Mouse (Mus musculus): ENCODE results near the gene Pak1ip1.

Gene Pak1ip1

DNA sequence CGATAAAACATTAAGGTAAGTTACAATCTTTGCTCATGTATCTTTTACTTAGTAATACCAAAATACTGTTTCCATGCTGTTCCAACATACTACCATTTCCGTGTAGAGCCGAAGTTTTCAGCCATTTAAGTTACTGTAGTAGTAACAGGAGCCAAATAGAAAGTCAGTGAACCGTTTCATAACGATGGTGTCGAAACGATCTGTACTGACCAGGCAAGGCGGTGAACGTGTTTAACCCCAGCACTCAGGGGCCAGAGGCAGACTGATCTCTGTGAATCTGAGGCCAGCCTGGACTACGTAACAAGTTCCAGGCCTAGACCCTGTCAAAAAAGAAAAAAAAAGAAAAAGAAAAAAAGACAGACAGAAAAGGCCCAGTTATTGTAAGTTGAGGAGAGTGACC, 7.4 kb downstream of the Pak1ip1 start:
- DNase-seq, result no peak

DNA sequence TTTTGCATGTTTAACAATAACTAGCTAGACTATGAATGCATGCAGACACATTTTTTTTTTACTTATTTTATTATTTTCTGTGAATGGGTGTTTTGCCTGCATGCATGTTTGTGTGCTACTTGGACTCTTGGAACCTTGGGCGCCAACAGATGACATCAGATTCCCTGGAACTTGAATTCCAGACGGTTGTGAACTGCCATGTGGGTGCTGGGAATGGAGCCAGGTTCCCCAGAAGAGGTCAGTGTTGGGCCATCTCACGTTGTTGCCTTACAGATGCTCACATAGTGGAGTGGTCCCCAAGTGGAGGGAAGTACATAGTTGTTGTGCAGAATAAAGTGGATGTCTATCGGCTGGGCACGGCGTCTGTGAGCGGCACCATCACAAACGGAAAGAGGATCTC, 8.1 kb downstream of the Pak1ip1 start:
- DNase-seq, result no peak

DNA sequence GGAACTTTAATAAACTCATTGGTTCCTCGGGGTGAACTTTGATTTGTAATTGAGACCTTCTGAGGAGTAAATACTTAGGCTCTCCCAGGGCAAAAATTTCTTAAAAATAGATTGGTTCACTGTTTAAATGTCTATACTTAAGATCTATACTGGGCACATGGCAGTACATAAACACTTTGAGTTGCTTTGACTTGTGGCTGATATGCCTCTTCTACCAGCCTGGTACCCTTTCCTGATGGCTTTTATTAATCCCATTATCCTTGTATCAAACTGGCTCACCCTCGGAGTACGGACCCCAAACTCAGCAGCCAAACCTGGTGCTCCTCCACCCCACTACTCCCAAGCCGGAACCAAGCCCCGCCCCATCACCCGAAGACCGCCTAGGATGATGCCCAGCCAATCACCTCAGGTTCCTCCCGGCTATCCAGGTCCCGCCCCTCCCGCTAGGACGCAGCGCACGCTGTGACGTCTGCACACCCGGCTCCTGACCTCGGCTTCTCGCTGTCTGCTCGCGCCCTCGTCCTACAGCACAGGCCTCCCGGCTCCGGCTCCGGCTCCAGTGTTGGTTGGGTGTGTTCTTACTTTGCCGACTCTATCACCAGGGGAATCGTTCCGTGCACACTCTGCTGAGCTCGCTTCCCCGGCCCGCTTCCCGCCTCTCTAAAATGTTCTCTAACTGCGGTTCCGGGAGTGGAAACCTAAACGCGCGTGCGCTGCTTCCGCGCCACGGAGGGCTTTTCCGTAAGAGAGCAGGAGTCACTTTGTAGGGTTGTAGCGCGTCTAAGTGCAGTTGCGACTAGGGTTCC, 15.2 kb downstream of the Pak1ip1 start, which contains the start of gene Tmem14c:
TSS of gene Tmem14c (plus strand) at position 464 of the 806 bp plus-strand sequence.
- peak; percentile 96 for DNase-seq

DNA sequence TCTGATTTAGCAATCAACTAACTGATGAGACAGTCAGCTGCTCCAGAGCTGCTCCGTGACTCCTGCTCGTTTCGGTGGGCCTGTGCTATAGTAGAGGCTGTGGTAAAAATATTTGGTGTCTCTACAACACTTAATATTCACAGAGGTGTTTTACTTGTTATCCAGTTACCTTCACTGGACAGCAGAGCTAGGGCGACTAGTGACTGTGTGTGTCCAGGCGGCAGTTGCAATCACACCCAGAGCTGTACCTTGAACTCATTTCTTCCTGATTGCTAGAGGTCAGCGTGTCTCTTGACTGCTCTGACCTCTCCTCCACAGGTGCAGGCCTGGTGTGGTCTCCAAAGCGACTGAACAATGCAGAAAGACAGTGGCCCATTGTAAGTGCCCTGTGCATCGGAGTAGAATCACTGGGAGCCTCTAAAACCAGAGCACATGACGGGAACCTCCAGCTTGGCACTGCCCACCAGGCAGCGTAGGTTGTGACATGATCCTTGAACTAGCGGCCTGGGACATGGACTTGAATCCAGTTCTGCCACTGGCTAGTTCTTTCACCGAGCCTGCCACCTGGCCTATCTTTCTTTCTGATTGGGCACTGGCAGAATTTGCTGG, 16.1 kb downstream of the Pak1ip1 start:
- peak; percentile 43 for DNase-seq

DNA sequence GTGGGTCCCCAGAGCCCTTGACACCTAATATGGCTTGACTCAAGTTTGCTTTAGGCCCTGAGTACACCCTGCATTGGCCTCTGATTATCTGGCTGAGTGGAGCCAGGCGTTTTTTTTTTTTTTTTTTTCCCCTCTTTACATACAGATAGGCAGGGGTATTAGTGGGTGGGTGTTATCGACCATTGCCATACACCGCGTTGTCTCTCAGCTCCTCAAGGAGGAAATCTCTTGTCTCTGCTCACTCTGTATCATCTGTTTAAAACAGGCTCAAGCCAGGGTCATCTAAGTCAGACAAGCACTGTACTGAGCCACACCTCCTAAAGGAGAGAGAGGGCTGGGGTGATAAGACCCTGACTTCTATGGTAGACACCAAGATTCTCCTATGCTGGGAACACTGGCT, 17.0 kb downstream of the Pak1ip1 start:
- DNase-seq, result no peak

DNA sequence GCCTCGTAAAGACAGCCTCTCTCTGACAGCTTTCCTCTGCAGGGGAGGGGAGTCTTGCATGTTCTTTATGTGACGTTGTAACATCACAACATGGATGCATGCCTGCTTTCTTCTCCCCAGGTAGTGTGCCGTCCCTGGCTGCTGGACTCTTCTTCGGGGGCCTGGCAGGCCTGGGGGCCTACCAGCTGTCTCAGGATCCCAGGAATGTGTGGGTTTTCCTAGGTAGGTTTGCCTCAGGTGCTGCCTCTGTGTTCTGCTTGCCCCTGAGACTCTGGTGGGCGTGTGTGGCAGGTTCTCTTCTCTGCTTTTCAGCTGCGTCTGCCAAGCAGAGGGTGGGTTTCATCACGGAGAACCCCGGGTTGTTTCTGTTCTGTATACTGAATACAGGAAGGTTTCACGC, 17.4 kb downstream of the Pak1ip1 start:
- DNase-seq, result no peak

DNA sequence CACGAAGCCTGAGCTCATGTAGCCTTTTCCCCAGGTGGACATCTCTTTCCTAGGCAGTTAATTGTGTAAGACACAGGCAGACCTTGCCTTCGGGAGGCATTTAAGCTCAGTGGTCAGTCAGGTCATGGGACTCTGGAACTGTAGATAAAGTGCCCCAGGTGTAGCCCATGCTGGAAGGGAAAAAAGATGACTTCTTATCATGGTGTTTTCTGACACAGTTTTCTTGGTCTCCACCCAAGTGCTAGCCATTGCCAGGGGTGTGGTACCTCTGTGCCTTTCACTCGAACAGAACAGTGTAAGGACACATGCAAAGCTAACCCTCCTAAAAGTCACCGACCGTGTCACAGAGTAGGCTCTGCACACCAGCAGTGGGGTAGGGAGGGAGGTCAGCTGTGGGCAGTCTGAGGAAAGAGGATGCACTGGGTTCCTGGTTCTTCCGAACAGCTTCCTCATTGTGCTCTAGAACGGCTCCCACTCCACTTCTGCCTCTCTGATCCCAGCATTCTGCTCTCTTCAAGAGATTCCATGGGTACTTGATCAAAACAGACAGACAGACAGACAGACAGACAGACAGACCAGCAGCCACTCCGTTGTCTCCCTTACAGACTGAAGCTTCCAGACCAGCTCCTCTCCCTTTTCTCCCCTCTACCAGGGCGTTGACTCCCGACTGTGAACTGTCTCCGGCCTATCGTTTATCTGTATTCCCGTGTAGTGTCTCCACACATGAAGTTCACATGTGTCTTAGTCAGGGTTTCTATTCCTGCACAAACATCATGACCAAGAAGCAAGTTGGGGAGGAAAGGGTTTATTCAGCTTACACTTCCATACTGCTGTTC, 18.2 kb downstream of the Pak1ip1 start:
- DNase-seq, result no peak

DNA sequence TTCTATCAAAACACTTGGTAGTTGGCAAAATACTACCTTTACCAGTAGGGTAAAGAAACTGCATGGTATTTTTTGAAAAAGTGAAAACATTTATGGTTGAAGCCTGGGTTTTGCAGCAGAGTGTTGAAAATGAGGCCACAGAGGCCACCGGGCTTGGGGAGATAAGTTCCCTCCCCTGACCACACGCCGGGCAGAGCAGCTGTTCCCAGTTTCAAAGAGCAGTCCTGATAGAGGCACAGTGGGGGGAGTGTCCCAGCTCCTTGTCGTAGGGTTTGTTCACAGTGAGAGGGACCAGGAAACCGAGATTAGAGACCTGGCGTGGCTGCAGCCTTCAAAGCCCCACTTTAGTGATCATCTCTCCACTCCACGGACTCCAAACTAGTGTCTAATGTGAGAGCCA, 19.7 kb downstream of the Pak1ip1 start:
- DNase-seq, result no peak

DNA sequence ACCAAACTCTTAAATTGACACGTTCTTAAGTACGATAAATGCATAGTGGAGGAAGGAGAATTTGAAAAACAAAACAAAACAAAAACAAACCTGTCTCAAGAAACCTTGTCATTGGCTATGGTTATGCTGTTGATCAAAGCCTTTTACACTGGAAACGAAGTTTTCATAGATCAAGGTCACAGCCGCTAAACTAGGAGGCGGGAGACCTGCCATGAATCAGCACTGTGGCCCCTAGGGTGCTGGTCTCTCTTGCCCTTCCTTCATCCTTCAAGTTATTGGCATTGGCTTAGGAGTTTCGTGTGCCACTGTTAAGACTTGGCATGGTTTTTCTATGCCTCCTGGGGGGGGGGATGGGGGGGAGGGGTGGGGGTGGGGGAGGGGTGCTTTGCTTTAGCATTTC, 20.8 kb downstream of the Pak1ip1 start:
- DNase-seq, result no peak

DNA sequence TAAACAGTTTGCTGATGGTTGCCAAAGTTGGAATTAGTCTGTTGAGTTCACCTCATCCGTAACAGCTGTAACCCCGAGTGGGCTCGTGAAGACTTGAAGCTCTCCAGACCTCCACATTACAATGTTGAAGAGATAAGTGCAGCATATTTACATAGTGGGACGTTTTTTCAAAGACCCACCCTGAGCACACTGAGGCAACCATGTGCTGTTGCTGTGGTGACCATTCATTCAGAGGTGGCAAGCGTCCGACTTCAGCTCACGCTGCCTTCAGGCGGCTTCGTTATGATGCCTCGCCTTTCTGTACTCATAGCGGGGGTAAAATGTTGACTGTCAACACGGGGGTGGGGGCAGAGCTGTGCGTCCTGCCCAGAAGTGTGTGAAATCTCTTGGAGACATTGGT, 21.3 kb downstream of the Pak1ip1 start:
- no peak for DNase-seq

DNA sequence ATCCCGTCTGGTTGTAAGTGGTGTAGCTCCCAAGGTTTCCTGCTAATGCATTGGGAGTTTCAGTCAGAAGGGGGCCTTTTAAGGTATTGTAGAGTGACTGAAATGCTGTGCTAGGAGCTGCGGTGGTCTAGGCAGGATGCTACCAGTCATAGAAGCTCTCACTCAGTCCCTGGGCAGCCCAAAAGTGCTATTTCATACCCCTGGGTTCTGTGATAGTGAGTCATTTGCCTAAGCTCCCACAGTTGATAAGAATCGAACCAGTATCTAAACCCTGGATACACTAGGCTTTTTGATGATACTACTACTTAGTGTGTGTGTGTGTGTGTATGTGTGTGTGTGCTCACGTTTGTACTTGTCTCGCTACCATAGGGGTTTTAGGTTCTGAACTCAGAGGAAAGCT, 29.3 kb downstream of the Pak1ip1 start:
- no peak for DNase-seq

DNA sequence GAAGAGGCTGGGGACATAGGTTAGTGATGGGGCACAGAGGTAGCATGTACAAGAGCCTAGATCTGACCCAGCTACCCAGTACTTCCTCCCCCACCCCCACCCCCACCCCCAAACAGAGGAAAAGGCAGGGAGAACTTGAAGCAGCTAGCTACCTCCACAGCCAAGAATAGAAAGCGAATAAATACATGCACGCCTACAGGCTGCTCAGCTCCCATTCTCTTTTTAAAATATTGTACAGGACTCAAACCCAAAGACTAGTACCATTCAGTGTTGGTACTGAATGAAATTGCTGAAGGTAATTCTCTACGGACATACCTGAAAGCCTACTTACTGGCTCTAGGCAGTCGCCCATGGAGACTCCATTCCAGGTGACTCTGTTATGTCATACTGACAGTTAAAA, 41.7 kb downstream of the Pak1ip1 start:
- DNase-seq, result no peak

DNA sequence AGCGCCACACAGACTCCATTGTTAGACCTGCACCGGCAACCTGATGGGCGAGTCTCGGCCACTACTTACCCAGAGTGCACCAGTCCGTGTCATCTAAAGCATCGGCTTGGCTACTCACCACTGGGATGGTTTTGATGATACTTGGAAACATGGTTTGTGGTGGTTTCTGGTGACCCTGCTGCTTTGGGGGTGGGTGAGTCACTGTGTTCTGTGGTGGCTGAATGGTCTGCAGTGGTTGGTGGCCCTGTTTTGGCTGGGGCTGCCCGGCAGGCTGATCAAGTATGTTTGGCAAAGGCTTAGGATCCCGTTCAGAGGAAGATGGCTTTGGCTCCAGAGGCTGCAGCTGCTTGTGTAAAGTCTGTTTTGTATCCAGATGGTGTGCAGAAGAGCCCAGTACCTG, 45.1 kb downstream of the Pak1ip1 start:
- DNase-seq, result no peak

DNA sequence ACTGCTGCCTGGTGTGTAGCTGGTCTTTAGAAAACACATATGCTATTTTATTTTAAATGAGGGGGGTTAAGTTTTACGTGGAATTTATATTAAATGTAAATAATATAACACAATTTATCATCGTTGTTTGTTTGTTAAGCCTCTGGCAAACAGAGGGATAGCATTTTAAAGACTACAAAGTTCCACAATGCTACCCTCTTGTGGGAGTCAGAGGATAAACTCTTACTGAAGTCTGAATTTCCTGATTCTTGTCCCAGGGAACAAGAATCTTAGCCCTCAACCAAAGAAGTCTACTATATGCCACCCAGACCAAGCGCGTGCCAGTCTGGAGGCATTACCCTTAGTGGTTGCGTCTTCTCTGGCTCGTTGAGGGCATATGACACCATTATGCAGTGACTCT, 46.5 kb downstream of the Pak1ip1 start:
- no peak for DNase-seq

DNA sequence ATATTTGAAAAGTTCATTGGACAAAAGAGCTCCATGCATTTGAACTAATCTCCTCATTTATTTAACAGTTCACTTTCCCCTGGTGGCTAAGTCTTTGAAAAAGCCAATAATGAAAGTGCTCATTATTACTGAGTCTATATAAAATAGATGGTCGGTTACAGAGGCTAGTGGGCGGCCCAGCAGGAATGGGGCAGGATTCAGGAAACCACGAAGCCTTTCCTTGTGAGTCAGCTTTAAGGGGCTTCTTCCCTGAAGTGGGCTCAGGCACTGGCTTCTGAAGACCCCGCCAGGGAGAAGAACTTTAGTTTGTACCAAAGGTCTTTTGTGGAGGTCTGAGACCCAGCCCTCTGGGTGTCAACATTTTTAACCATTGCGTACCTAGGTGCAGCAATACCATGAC, 51.1 kb downstream of the Pak1ip1 start:
- DNase-seq, result no peak
